Mouse (Mus musculus) ovary, postnatal 14 days (tissue): ENCODE data around the gene Wfdc10.

ENCODE experiments used
- DNase-seq: peaks from one replicate; pipeline ENCODE4 v3.0.0; 2022; ENCODE audit warnings: low spot score

The Wfdc10 gene

GRCm38 (mm10) chr2:164655858-164656257, at the start of gene Wfdc10:
Gene Wfdc10, plus strand, starts transcription at chr2:164656046.
- DNase-seq: peak; percentile 48

- no peak for DNase-seq
Observed at GRCm38 (mm10) chr2:164608781-164609180, 47.1 kb upstream of the Wfdc10 start.

- DNase-seq: peak; percentile 36
Observed at GRCm38 (mm10) chr2:164613471-164613870, 42.4 kb upstream of the Wfdc10 start, which contains the start of the genes Wfdc6b and Wfdc8. Gene Wfdc6b, plus strand, starts transcription at chr2:164613522. Gene Wfdc8, minus strand, starts transcription at chr2:164613626.

DNA sequence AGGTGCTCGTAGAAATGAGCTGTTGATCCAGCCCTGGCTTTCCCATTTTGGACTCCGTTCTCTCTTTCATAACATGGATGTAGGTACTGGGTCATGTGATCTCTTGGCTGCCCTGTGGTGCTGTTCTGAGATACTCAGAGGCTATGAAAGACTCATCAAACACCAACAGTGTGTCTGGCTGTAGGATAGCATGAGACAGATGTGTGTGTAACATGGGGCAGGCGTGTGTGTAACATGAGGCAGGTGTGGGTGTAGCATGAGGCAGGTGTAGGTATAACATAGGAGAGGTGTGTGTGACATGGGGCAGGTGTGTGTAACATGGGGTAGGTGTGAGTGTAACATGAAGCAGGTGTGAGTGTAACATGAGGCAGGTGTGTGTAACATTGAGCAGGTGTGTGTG, 40.5 kb upstream of the Wfdc10 start:
- DNase-seq: no peak

DNA sequence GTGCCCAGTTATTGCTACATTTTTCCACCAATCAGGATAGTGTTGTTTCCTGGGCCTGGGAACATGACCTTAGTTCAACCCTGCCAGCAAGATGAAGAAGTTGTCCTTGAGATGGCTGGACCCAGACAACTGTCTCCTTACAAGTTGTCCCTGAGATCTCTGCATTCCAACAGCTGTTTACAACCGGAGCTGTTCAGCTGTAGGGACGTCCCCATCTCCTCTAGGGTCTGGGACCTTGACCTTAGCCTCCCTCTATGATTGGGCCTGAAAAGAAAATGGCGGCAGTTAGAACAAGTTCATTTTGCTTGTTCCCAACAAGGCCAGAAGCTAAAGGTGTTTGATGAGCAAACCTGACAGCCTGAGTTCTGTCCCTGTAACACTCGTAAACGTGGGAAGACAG, 36.8 kb upstream of the Wfdc10 start:
- no peak for DNase-seq

- no peak for DNase-seq
Observed at GRCm38 (mm10) chr2:164621775-164622174, 34.1 kb upstream of the Wfdc10 start.

- no peak for DNase-seq
Observed at GRCm38 (mm10) chr2:164635266-164635665, 20.6 kb upstream of the Wfdc10 start.

DNA sequence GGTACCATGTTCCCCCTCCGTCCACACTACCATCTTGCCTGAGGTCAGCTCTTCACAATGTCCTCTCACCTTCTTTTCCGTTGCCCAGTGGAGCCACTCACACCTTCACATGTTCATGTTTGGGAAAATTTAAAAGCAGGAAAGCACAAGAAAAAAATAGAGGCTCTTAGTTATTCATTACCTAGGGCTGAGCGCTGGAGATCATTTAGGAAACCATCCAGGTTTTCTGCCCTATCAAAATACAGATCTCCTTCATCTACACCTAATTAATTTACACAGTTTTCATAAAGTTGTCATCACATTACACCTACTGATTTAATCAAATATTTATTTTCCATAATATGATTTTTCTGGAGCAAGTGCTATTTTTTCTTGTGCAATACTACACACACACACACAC, 17.1 kb upstream of the Wfdc10 start, which contains the start of gene Wfdc16:
Wfdc16 (minus strand) TSS at position 101 of the 400 bp plus-strand sequence.
- DNase-seq: no peak

GRCm38 (mm10) chr2:164641129-164641528, 14.7 kb upstream of the Wfdc10 start:
- no peak for DNase-seq

DNA sequence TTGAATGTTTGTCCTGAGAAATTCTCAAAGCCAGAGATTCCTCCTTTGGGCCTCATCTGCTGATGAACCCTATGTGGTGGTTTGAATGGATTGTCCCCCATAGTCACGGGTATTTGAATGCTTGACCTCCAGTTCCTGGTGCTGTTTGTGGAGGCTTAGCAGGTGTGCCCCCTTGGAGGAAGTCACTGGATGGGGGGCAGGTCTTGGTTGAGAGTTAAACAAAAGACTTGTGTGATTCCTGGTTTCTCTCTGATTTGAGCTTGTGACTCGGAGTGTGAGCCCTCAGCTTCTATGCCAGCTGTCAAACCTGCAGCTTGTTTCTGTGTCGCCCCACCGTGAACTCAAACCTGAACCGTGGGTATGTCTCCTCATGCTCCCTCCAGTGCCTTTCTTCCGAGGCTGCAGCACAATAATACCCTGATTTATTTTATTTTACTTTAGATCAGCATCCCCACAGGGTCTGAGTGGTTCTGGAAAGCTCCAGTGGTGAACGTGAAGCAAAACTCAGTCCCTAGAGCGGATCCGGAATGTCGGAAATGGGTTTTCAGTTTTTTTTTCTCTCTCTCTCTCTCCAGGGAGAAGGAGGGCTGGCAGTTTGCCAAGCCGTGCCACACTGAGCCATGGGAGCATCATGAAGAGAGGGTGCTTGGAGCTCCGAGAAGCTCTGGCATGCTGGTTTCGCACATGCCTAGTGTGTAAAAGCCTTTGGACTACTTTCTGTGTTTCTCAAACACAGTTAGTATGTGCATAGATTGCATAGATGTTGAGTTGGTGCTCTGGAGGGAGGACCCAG, 13.8 kb upstream of the Wfdc10 start:
- DNase-seq: no peak

GRCm38 (mm10) chr2:164656483-164656882, 637 bp downstream of the Wfdc10 start, which contains the start of gene Wfdc9:
Gene Wfdc9, minus strand, starts transcription at chr2:164656583.
- DNase-seq: no peak

- DNase-seq: no peak
Observed at GRCm38 (mm10) chr2:164664851-164665250, 9.0 kb downstream of the Wfdc10 start.

DNA sequence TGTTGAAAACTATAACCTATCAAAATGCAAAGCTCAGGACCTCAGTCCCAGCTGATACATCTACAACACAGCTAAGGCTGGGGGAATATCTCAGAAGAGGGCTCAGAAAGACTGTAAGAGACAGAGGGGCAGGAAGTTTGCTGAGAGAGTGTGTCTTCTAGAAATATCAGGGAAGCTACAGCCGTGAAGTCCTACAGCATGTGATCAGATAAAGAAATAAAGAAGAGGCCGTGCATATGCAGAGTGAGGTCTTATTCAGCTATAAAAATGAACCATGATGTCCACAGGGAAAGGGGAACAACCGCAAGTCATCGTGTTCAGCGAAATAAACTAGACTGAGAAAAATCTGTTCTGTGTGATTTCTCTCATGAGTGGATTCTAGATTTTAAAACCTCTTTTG, 14.4 kb downstream of the Wfdc10 start:
- no peak for DNase-seq

DNA sequence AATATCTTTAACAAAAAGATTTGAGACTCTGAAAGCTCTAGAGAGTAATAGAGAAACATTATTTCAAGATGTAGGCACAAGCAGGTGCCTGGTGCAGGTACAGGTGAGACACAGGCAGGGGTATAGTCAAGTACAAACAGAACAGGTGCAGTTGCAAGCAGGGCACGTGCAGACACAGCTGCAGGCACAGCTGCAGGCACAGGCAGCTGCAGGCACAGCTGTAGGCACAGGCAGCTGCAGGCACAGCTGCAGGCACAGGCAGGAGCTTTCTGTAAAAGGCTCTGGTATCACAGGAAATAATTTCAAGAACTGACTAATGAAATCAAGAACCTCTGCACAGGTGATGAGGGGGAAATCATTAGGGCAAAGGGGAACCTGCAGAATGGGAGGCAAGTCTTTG, 15.1 kb downstream of the Wfdc10 start:
- no peak for DNase-seq

- DNase-seq: no peak
Observed at GRCm38 (mm10) chr2:164673987-164674386, 18.1 kb downstream of the Wfdc10 start, which contains the start of gene Wfdc11. Gene Wfdc11, minus strand, starts transcription at chr2:164674087.

GRCm38 (mm10) chr2:164676103-164676502, 20.3 kb downstream of the Wfdc10 start:
- no peak for DNase-seq

DNA sequence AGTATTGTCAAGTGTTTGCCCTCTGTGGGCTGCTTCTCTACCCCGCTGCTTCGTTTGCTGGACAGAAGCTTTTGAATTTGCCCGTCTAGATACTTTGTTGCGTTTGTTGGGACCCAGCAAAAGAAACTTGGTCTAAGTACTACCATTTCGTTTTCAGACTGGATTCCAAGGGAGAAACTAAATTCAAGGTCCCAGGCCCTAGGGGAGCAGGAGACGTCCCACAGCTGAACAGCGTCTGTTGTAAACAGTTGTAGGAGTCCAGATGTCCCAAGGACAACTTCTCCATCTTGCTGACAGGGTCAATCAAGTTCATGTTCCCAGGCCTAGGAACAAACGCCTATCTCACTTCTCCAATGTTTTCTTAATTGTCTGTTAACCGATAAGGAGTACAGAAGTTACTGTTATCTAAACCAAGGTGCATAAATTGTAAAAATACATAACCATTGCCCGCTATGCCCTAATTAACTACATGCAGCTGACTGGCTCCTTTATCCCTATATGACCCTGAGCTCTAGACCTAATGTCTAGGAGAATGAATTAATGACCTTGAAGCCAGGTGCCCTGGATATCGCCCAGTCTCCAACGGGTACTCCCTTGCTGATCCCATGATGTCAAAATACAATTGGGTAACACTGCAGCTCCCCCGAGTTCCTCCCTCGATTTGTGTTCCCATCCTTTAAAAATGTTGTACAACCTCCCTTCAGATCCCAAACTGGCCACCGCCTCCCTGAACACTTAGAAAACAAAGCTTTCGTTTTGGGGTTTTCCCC, 21.3 kb downstream of the Wfdc10 start:
- DNase-seq: no peak

DNA sequence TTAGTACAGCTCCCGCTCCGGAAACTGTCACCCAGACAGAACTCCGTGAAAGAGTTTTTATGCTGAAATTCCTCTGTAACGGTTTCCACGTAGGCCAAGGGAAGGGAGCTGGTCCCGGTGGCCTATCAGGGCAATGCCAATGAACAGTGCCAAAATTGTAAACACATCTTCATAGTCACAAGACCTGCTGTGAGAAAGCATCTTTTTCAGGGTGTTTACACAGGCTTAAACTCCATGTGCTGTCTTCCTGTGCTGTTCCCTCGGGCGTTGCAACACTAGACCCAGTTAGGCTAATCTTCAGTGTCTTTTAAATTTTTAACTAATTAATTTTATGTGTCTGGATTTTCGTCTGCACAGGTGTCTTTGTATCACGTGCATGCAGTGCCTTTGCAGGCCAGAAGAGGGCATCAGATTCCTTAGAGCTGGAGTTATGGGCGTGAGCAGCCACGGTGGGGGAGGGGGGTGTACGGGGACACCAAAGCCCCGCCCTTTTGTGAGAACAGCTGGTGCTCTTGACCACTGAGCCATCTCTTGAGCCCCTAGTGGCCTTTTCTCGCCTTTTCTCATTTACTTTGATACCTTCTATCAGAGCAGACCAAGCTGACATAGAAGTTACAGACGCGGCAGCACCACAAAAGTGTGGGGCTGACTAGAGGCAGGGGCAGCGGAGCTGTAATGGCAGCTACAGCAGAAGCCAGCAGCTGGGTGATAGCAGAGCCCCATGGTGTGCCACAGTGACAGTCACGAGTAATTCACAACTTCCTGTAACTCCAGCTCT, 23.2 kb downstream of the Wfdc10 start:
- DNase-seq: peak; percentile 60

GRCm38 (mm10) chr2:164679906-164680305, 24.1 kb downstream of the Wfdc10 start:
- no peak for DNase-seq

DNA sequence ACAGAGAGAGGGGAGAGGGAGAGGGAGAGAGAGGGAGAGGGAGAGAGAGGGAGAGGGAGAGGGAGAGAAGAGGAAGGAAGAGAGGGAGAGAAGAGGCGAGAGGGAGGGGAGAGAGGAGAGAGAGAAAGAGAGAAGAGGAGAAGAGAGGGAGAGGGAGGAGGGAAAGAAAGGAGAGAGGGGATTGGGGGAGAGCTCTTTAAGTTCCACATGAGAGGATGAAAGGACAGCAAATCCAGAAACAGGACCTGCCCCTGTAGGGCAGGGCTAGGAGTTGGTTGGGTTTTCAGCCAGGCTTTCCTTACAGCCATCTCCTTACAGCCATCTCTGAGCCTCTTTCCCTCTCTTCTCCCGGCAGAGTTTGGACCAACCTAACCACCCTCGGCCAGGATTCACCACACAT, 29.0 kb downstream of the Wfdc10 start, which contains the start of gene Wfdc13:
Wfdc13 (plus strand) TSS at position 301 of the 400 bp plus-strand sequence.
- DNase-seq: no peak

- no peak for DNase-seq
Observed at GRCm38 (mm10) chr2:164698201-164698600, 42.4 kb downstream of the Wfdc10 start, which contains the start of gene Spint4. Gene Spint4, plus strand, starts transcription at chr2:164698501.

GRCm38 (mm10) chr2:164700959-164701358, 45.1 kb downstream of the Wfdc10 start:
- DNase-seq: no peak
